Mouse (Mus musculus) erythroblast, embryonic 14.5 days (primary cell): Measurements from ENCODE around the gene Xirp2.

Source experiments
- GATA1 ChIP-seq: IDR thresholded peaks from 2 replicates; pipeline ENCODE4 v1.6.1; 2012; ENCODE audit warnings: low read length, inconsistent platforms, mixed read lengths
- TAL1 ChIP-seq: IDR thresholded peaks from 3 replicates; pipeline ENCODE4 v1.6.1; 2012; ENCODE audit warnings: low read length, inconsistent platforms, mixed read lengths

DNA sequence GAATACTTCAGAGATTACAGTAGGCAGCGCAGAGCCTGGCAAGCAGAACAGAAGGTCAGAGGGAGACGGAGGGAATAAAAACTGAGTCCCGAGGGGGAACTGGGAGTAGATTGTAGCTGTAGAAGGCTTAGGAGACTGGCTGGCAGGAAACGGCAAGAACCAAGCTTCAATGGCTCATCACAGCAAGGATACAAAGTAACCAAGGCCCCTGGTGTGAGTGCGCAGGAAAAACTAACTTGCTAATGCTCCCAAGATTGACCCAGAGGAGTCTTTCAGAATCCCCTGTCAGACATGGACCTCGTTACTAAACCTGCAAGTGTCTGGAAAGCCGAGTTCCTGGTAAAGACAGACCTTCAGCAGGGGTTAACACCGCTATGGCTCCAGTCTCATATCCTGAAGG, 98.6 kb downstream of the Xirp2 start:
- TF ChIP-seq TAL1 (no peak), GATA1 (no peak)
